Mouse (Mus musculus) midbrain, embryonic 11.5 days (tissue): ENCODE measurements around the gene Nkx2-4. TPM values are rescaled to one million over a fixed set of nuclear protein-coding genes. Genes with fewer than 3 reads are reported as not detected.

Source experiments
- ATAC-seq: fragments of 200-750 bp; cut with Nextera tagmentation; 2 replicates; pipeline ENCODE4 v1.8.0; 2017; ENCODE audit warnings: moderate TSS enrichment, moderate library complexity; ENCODE audit not compliant: low FRiP score
- DNase-seq: peaks from one replicate; pipeline ENCODE4 v3.0.0; 2015; ENCODE audit warnings: low spot score; ENCODE audit errors: missing footprints
- H3K27ac ChIP-seq: fragments of 300-500 bp; sonication (generic); 2 replicates; pipeline ENCODE4 v1.5.1; 2014; ENCODE audit warnings: low read depth, low read length
- H3K27me3 ChIP-seq: fragments of 300-500 bp; sonication (generic); 2 replicates; pipeline ENCODE4 v1.6.1; 2014; ENCODE audit warnings: mild to moderate bottlenecking, low read length, moderate library complexity, mixed read lengths; ENCODE audit not compliant: control insufficient read depth, insufficient read depth
- H3K36me3 ChIP-seq: fragments of 300-500 bp; sonication (generic); 2 replicates; pipeline ENCODE4 v1.6.1; 2014; ENCODE audit warnings: mild to moderate bottlenecking, low read length, moderate library complexity, mixed read lengths; ENCODE audit not compliant: control insufficient read depth, insufficient read depth
- H3K4me1 ChIP-seq: fragments of 300-500 bp; sonication (generic); 2 replicates; pipeline ENCODE4 v1.6.1; 2014; ENCODE audit warnings: low read length; ENCODE audit not compliant: control insufficient read depth, insufficient read depth
- H3K4me2 ChIP-seq: fragments of 300-500 bp; sonication (generic); 2 replicates; pipeline ENCODE4 v1.6.1; 2014; ENCODE audit warnings: mild to moderate bottlenecking, moderate library complexity
- H3K4me3 ChIP-seq: fragments of 300-500 bp; sonication (generic); 2 replicates; pipeline ENCODE4 v1.5.1; 2014; ENCODE audit warnings: low read depth, low read length
- H3K9ac ChIP-seq: fragments of 300-500 bp; sonication (generic); 2 replicates; pipeline ENCODE4 v1.6.1; 2014; ENCODE audit warnings: low read length
- H3K9me3 ChIP-seq: fragments of 300-500 bp; sonication (generic); 2 replicates; pipeline ENCODE4 v1.6.1; 2016; ENCODE audit warnings: low read length; ENCODE audit not compliant: control insufficient read depth
- WGBS: fragments of 180-500 bp; shearing (Covaris S2); extraction: QIAGEN DNeasy Blood & Tissue Kit; methylation state at CpG from one replicate; pipeline ENCODE4 v1.1.7; 2014; 5-methylcytosine and 5-hydroxymethylcytosine counted together
- polyA plus RNA-seq: library from polyadenylated mRNA; unstranded; fragments of >200 nt; fragmentation: Nextera tagmentation; extraction: Ambion mirVana; gene quantifications from 2 replicates; pipeline ENCODE4 v1.2.1, GENCODE M21; 2014

Gene Nkx2-4
- 3.0 and 4.3 TPM in 2 replicates for polyA plus RNA-seq

DNA sequence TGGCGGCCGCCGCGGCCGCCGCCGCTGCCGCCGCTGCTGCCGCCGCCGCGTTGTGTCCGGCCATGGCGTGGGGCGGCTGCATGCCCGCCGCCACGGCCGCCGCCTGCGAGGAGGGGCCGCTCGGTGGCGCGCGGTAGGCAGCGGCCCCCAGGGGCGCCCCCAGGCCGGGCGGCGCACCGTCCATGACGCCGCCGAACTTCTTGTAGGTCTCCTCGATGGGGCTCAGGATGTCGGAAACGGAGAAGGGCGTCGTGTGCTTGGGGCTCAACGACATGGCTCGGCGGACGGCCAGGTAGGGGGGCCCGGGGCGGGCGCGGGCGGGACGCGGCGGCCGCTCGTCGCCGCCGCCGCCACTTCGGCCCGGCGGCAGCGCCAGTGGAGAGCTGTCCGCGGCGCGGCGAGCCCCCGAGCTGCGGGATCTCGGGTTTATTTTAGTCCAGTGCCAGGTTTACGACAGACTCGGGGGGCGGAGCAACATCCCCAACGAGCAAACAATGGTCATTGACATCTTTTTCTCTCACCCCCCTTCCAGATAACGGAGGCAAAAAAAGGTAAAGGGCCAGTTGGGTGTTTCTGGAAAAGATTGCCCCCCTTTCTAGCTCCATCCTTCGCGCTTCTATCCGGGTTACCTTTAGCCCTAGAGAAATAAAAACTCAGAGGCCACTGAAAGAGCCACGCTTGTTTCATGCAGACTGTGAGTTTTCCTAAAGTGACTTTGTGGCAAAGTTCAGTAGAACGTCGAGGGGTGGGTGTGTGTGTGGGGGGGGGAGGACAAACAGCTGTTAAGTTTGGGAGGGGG is at the start of gene Nkx2-4:
TSS of gene Nkx2-4 (minus strand) at position 374 of the 799 bp plus-strand sequence.
- Histone ChIP-seq H3K9ac (peak within 1 kb of the TSS; percentile 45), H3K4me3 (peak within 1 kb of the TSS; percentile 35), H3K4me1 (peaks cover 8% of the 10 kb centered on the region), H3K27me3 (peaks cover 69% of the 10 kb centered on the region), H3K9me3 (no peaks in the 10 kb centered on the region), H3K27ac (peak within 1 kb of the TSS; percentile 20; the same call in 1 of the 2 replicates), H3K36me3 (no peaks in the 10 kb centered on the region), H3K4me2 (peak within 1 kb of the TSS; percentile 45)
- under 1% methylated on average over 82 of the region's 82 CpGs for WGBS
- DNase-seq (peak; percentile 94), ATAC-seq (peak; percentile 60)

DNA sequence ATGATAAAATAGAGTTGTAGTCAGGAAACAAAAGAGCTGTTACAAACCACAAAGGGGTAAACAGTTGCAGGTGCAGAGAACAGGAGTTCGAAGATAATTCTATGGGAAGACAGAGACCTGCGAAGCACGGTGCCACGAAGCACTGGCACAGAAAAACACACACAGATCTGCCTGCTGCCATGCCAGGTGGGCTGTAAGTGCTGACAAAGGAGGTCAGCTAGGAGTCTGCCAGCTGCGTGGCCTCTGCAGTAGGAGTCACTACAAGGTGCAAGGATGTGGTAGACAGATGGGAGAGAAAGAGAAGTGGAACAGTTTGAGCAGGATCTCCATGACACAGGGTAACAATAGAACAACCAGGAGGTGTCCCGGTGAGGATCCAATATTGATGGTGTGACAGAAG is 42.1 kb upstream of the Nkx2-4 start:
- Histone ChIP-seq H3K4me2 (no peak overlapping the region), H3K9ac (no peak overlapping the region), H3K36me3 (no peaks in the 10 kb centered on the region), H3K9me3 (no peaks in the 10 kb centered on the region), H3K27me3 (no peaks in the 10 kb centered on the region), H3K4me3 (no peak overlapping the region), H3K27ac (no peak overlapping the region), H3K4me1 (no peaks in the 10 kb centered on the region)
- ATAC-seq (no peak), DNase-seq (no peak)
- WGBS: 83% methylated on average over 6 of the region's 6 CpGs

DNA sequence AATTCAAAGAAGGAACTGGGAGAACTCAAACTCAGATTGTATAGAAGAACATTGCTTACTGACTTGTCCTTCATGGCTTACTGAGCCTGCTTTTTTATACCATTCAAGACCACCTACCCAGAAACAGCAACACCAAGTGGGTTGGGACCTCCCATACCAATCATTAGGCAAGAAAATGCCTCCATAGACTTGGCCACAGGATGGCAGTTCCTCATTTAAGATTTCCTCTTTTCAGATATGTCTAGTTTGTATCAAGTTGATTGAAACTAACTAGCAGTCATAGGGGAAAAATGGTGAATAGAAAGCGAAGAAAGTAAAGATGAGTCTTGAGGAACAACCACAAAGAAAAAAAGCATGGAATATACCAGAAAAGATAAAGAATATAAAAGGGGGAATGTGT is 34.5 kb upstream of the Nkx2-4 start:
- Histone ChIP-seq H3K9me3 (no peaks in the 10 kb centered on the region), H3K27me3 (no peaks in the 10 kb centered on the region), H3K4me2 (no peak overlapping the region), H3K9ac (no peak overlapping the region), H3K4me1 (no peaks in the 10 kb centered on the region), H3K27ac (no peak overlapping the region), H3K36me3 (no peaks in the 10 kb centered on the region), H3K4me3 (no peak overlapping the region)
- DNase-seq: no peak
- 94% methylated on average over 1 of the region's 1 CpGs for WGBS
- no peak for ATAC-seq

DNA sequence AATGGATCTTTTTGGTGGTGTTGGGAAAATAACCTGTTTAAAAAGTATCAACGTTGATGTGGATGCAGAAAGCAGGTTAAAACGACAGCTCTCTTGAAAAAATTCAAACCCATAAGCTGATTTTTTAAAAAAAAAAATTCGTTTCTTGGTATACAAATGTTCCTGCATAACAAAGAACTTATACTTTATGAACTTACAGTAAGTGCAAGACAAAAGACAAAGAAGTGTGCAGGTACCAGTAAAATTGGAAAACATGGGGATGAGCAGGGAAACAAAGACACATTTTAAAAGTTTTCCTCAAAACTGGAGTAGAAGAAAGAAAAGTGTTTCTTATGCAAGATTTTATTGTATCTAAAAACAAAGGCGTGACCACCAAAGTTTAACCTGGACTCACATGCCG is 1.2 kb upstream of the Nkx2-4 start:
- peaks cover 8% of the 10 kb centered on the region for H3K4me1 ChIP-seq
- H3K4me2 ChIP-seq: no peak overlapping the region
- peaks cover 62% of the 10 kb centered on the region for H3K27me3 ChIP-seq
- H3K36me3 ChIP-seq: no peaks in the 10 kb centered on the region
- no peak overlapping the region for H3K27ac ChIP-seq
- no peaks in the 10 kb centered on the region for H3K9me3 ChIP-seq
- H3K9ac ChIP-seq: no peak overlapping the region
- no peak overlapping the region for H3K4me3 ChIP-seq
- 13% methylated on average over 5 of the region's 5 CpGs for WGBS
- peak; percentile 91 for DNase-seq
- ATAC-seq: no peak

DNA sequence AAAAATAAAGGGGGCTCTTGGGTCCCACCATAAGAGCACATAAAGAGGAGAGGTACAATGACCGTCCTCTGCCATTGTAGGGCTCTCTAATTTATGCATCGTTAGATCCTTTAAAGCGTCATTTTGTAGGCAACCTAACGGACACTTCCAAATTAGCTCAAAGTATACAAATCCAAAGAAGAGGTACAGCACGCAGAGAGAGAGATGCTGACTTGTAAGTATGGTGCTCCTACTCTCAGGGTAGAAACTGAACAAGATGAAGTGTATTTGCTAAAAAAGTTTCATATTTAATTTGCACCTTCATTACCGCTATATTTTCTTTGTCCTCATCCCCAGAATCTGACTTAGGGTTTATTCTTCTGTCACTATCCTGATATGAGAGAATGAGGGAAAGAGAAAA is 692 bp upstream of the Nkx2-4 start:
- Histone ChIP-seq H3K4me1 (peaks cover 8% of the 10 kb centered on the region), H3K36me3 (no peaks in the 10 kb centered on the region), H3K9me3 (no peaks in the 10 kb centered on the region), H3K9ac (no peak overlapping the region), H3K27me3 (peaks cover 68% of the 10 kb centered on the region), H3K4me3 (no peak overlapping the region), H3K4me2 (no peak overlapping the region), H3K27ac (no peak overlapping the region)
- peak; percentile 88 for DNase-seq
- ATAC-seq: no peak
- WGBS: 3% methylated on average over 6 of the region's 6 CpGs

DNA sequence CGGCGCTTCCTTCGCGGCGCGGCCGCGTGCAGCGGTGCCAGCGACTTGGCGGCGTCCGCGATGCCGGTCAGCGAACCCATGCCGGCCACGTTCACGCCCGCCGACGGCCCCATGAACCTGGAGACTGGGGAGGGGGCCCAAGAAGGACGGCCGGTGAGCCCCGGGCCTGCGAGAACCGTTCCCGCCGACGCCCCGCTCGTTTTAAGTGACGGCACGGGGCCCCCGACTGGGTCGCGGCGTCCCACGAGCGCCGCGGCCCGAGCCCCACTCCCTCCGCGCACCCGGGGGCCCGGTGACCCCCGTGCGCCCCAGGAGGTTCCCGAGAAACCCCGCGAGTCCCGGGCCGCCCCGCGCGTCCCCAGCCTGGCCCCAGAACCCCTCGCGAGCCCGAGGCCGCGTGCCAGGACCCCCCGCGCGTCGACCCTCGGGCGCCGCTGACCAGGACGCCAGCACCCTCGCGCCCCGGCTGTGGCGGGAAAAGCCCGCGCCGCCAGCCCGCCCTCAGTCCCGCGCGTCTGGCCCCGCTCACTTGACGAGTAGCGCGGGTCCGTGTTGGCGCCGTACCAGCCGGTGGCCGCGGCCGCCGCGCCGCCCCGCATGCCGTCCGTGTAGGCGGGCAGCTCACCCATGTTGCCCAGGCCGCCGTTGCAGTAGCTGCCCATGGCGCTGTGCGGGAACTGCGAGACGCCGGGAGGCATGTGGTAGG is 726 bp downstream of the Nkx2-4 start:
- WGBS: 1% methylated on average over 89 of the region's 106 CpGs
- DNase-seq: peak; percentile 92
- peak overlapping the region; percentile 45 for H3K4me2 ChIP-seq
- peak overlapping the region; percentile 35 for H3K4me3 ChIP-seq
- H3K27ac ChIP-seq: peak overlapping the region; percentile 20; the same call in 1 of the 2 replicates
- ATAC-seq: peak; percentile 52
- H3K36me3 ChIP-seq: no peaks in the 10 kb centered on the region
- H3K4me1 ChIP-seq: peaks cover 8% of the 10 kb centered on the region
- H3K27me3 ChIP-seq: peaks cover 74% of the 10 kb centered on the region
- peak overlapping the region; percentile 45 for H3K9ac ChIP-seq
- no peaks in the 10 kb centered on the region for H3K9me3 ChIP-seq

DNA sequence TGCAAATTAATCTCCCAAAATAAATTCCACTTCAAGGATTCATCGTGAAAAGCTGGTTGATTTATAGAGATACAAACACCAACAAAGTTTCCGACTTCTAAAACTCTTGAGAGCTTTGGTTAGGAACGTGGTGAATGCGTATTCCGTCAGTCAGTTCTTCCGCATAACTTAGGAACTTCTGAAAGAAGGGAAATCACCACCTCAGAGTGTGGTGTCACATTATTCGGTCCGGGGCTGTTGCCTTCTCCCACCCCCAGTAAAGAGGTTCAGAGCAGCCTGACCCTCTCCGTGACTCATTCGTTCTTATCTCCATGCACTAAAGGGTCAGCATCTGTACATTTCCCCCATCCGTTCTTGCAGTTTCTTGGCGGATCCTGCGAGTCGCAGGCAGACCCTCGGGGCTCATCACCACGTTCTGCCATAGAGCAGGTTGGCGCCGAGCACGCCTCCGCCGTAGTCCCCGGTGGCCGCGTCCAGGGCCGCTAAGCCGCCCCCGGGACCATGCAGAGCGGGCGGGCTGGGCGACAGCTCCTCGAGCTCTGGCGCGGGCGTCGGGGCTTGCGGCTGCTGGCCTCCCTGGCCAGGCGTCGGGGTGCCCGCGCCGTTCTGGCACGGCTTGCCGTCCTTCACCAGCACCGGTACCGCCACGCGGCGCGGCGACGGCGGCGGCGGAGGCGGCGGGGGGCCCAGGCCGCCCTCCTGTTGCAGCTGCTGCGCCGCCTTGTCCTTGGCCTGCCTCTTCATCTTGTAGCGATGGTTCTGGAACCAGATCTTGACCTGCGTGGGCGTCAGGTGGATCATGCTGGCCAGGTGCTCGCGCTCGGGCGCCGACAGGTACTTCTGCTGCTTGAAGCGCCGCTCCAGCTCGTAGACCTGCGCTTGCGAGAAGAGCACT is 1.5 kb downstream of the Nkx2-4 start:
- Histone ChIP-seq H3K27ac (no peak overlapping the region), H3K36me3 (no peaks in the 10 kb centered on the region), H3K9me3 (no peaks in the 10 kb centered on the region), H3K27me3 (peaks cover 74% of the 10 kb centered on the region), H3K4me2 (no peak overlapping the region), H3K4me3 (peak overlapping the region; percentile 35), H3K4me1 (peaks cover 8% of the 10 kb centered on the region), H3K9ac (no peak overlapping the region)
- DNase-seq: peak; percentile 97
- ATAC-seq: peak; percentile 58
- under 1% methylated on average over 72 of the region's 72 CpGs for WGBS

DNA sequence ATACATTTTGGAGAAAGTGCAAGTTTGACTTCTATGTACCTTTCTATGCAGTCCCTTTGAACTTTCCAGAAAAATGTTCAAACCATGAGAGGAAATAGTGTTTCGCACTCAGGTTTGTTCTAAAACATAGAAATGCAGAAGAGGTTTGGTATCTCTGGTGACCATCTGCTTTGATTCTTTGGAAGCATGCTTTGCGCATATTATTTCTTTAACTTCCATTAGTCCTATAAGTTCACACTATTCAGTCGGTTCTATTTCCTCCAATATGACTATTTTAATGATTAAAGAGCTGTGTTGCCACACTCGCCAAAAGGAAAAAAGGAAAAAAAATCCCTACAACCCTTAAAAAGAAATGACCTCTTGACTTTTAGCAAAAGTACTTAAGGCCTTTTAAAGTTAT is 2.9 kb downstream of the Nkx2-4 start:
- DNase-seq: peak; percentile 91

More for the DNA sequence above, 2.9 kb downstream of the Nkx2-4 start:
- Histone ChIP-seq H3K27me3 (peaks cover 68% of the 10 kb centered on the region), H3K27ac (no peak overlapping the region), H3K4me2 (no peak overlapping the region), H3K9ac (no peak overlapping the region), H3K4me1 (peaks cover 8% of the 10 kb centered on the region), H3K36me3 (no peaks in the 10 kb centered on the region; the same call in 1 of the 2 replicates), H3K9me3 (no peaks in the 10 kb centered on the region), H3K4me3 (no peak overlapping the region)
- no peak for ATAC-seq
- 66% methylated on average over 4 of the region's 4 CpGs for WGBS
